Mouse (Mus musculus): ENCODE results near the gene Gm614. TPM values are rescaled to one million over a fixed set of nuclear protein-coding genes. Genes with fewer than 3 reads are reported as not detected.
A peak's percentile ranks its signal among the peaks of the same experiment; 100 is the strongest.

Gene Gm614
- polyA plus RNA-seq (2012; rRNA removed) = 45.9 and 68.4 TPM in 2 replicates

DNA sequence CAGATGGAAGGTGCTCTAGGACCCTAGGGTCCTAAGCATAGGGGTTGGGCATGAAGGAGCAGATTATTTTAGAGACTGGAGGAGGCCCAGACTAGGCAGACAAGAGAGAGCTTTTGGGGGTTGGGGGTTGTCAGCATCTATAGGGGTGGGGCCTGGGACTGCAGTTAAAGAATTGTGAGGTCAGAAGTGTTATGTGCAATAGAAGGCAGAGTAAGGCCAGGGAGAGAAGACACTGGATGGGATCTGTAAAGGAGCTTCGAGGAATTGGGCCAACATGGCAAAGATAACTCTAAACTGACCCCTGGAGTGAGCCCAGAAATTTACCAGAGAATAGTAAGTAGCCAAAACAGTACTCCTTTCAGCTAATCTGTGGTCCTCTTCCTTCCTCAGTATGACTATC lies at the start of gene Gm614:
Gm614 (minus strand) TSS at position 101 of the 400 bp plus-strand sequence.
- H3K27ac ChIP-seq (ENCODE audit: control insufficient read depth, insufficient read depth, low read depth, low read length) = peak within 1 kb of the TSS; percentile 74

DNA sequence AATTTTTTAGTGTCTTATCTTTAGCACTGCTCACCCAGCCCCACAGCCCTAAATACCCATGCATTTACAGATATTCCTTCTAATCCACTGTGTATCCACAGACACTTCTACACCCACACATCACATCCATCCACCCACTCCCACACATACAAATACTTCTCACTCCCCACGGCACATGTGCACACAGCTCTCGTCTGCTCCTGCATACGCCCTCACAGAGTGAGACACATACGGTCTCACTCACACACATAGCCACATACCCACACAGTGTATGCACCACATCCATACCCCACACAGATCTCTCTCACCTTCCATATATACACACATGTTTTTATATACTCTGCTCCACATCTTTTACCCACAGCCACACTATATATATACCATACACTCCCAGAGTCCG lies 45.5 kb upstream of the Gm614 start:
- Histone ChIP-seq H3K27ac (ENCODE audit: control insufficient read depth, insufficient read depth, low read depth, low read length) (no peak overlapping the region), H3K36me3 (ENCODE audit: control insufficient read depth, insufficient read depth, low read length) (no peaks in the 10 kb centered on the region), H3K4me1 (ENCODE audit: control insufficient read depth, insufficient read depth, low read length) (no peaks in the 10 kb centered on the region), H3K27me3 (ENCODE audit: control insufficient read depth, insufficient read depth, low read length) (no peaks in the 10 kb centered on the region), H3K4me3 (ENCODE audit: control insufficient read depth, low read depth, low read length) (no peak overlapping the region)
- TF ChIP-seq CTCF (IDR thresholded peaks at IDR 0.05; ENCODE audit: control insufficient read depth, insufficient read depth, insufficient replicate concordance, low read depth, low read length) = no peak
- no peak for TF ChIP-seq POLR2A (IDR thresholded peaks at IDR 0.05; ENCODE audit: control insufficient read depth, low read depth, low read length)

More for the DNA sequence above, at the start of gene Gm614:
- H3K27me3 ChIP-seq (ENCODE audit: control insufficient read depth, insufficient read depth, low read length) = no peaks in the 10 kb centered on the region
- peak within 1 kb of the TSS; percentile 73 for H3K4me3 ChIP-seq (ENCODE audit: control insufficient read depth, low read depth, low read length)
- no peaks in the 10 kb centered on the region for H3K36me3 ChIP-seq (ENCODE audit: control insufficient read depth, insufficient read depth, low read length)
- no peaks in the 10 kb centered on the region for H3K4me1 ChIP-seq (ENCODE audit: control insufficient read depth, insufficient read depth, low read length)
- TF ChIP-seq POLR2A (IDR thresholded peaks at IDR 0.05; ENCODE audit: control insufficient read depth, low read depth, low read length) (no peak), CTCF (IDR thresholded peaks at IDR 0.05; ENCODE audit: control insufficient read depth, insufficient read depth, insufficient replicate concordance, low read depth, low read length) (no peak)

DNA sequence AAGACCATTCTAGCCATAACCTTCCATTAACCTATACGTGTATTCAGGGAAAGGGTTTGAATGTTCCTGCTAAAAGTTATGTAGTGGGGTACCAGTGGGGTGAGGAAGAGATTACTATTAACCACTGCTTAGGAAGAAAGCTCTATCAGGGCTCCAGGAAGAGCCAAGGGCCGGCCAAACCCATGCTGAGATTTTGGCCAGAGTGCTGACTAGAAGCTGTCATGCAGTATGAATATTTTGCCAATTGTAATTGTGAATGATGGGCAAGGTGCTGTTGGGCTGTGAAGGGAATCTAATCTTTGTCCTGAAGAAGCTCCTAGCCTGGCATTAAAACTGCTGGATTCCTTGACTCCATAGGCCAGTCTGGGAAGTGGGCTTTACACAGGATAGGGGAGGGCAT lies 40.9 kb upstream of the Gm614 start:
- Histone ChIP-seq H3K4me3 (ENCODE audit: control insufficient read depth, low read depth, low read length) (no peak overlapping the region), H3K27ac (ENCODE audit: control insufficient read depth, insufficient read depth, low read depth, low read length) (no peak overlapping the region), H3K36me3 (ENCODE audit: control insufficient read depth, insufficient read depth, low read length) (no peaks in the 10 kb centered on the region), H3K4me1 (ENCODE audit: control insufficient read depth, insufficient read depth, low read length) (peaks cover 8% of the 10 kb centered on the region), H3K27me3 (ENCODE audit: control insufficient read depth, insufficient read depth, low read length) (no peaks in the 10 kb centered on the region)
- TF ChIP-seq POLR2A (IDR thresholded peaks at IDR 0.05; ENCODE audit: control insufficient read depth, low read depth, low read length) = no peak
- TF ChIP-seq CTCF (IDR thresholded peaks at IDR 0.05; ENCODE audit: control insufficient read depth, insufficient read depth, insufficient replicate concordance, low read depth, low read length) = no peak

DNA sequence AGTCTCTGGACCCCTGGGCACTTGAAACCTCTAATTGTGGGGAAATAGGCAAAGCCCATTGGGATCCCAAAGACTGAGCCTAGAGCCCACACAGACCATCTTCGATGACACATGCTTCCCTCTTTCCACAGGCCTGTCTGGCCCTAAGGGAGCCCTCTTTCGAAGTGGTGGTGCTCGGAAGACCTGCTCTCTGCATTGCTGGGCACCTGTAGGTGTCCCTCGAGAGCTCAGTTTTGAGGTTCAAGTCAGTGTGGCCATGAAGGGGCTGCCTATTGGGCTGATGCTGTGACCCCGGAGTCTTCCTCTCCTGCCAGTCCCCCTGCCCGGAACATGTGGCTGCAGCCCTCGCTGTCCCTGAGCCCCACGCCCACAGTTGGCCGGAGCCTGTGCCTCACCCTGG lies 37.9 kb upstream of the Gm614 start:
- Histone ChIP-seq H3K27ac (ENCODE audit: control insufficient read depth, insufficient read depth, low read depth, low read length) (no peak overlapping the region), H3K4me1 (ENCODE audit: control insufficient read depth, insufficient read depth, low read length) (peaks cover 10% of the 10 kb centered on the region)

DNA sequence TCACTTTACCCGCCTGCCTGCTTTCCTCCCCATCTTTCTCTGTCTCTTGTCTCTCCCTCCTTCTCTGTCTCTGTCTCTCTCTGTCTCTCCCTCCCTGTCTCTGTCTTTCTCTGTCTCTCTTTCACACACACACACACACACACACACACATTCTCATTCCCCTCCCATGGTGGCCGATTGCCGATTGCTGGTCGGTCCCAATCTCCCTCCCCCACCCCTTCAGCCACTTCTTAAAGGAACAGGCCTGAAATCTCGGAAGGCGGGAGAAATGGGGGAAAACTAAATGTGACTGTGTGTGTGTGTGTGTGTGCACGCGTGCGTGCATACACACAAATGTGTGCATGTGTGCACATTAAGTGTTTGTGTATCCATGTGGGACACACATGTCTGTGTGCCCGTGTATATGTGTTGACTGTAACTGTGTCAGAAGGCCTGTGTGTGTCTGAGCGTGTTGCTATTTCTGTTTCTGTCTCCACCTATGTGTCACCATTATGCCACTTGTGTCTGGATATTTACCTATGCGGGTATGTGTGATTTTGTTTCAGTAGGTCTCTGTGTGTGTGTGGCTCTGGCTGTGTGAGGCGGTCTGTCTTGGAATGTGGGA lies 36.7 kb upstream of the Gm614 start:
- Histone ChIP-seq H3K4me1 (ENCODE audit: control insufficient read depth, insufficient read depth, low read length) (peaks cover 10% of the 10 kb centered on the region), H3K27ac (ENCODE audit: control insufficient read depth, insufficient read depth, low read depth, low read length) (no peak overlapping the region), H3K27me3 (ENCODE audit: control insufficient read depth, insufficient read depth, low read length) (no peaks in the 10 kb centered on the region)

More for the DNA sequence above, 37.9 kb upstream of the Gm614 start:
- no peaks in the 10 kb centered on the region for H3K27me3 ChIP-seq (ENCODE audit: control insufficient read depth, insufficient read depth, low read length)
- H3K36me3 ChIP-seq (ENCODE audit: control insufficient read depth, insufficient read depth, low read length) = no peaks in the 10 kb centered on the region
- H3K4me3 ChIP-seq (ENCODE audit: control insufficient read depth, low read depth, low read length) = no peak overlapping the region
- no peak for TF ChIP-seq CTCF (IDR thresholded peaks at IDR 0.05; ENCODE audit: control insufficient read depth, insufficient read depth, insufficient replicate concordance, low read depth, low read length)
- TF ChIP-seq POLR2A (IDR thresholded peaks at IDR 0.05; ENCODE audit: control insufficient read depth, low read depth, low read length) = no peak

DNA sequence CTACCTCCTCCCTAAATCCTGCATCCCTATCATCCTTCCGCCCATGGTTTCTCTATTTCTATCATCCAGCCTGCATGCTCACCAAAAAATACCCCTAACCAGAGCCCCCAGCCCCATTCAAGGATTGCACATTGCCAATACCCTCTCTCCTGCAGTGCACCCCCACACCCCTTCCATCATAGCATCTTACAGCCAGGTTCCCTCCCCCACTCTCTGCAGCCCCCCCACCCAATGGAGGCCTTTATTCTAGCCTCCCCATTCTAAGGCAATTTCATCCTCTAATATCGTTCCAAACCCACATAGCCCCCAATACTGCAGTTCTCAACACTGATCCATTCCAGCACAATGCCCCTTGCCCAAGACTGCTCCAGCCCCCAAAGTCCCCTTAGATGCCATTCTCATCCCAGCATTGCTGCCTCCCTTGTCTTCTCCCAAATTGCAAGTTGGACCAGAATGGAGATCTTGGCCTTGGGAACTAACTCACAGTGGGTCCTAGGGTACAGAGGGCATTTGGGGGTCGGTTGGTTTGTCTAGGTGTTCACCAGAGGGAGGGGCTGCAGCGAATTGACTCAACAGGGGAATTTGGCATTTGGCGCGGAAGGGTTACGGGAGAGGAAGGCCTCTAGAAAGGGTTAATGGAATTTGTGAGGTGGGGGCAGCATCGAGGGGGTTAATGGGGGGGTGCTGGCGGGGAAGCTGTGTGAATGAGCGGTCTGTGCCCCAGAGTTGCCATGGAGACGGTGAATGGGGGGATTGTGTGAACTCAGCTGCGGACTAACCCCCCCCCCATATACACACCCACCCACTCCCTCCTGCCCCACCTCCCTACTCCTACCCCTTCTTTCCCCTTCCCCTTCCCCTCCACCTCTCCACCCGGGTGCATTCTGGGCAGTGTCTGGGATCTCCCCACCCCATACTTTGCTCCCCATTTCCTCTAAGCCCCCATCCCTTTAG lies 36.0 kb upstream of the Gm614 start:
- peaks cover 10% of the 10 kb centered on the region for H3K4me1 ChIP-seq (ENCODE audit: control insufficient read depth, insufficient read depth, low read length)
- no peaks in the 10 kb centered on the region for H3K27me3 ChIP-seq (ENCODE audit: control insufficient read depth, insufficient read depth, low read length)
- no peaks in the 10 kb centered on the region for H3K36me3 ChIP-seq (ENCODE audit: control insufficient read depth, insufficient read depth, low read length)
- no peak overlapping the region for H3K4me3 ChIP-seq (ENCODE audit: control insufficient read depth, low read depth, low read length)
- TF ChIP-seq POLR2A (IDR thresholded peaks at IDR 0.05; ENCODE audit: control insufficient read depth, low read depth, low read length) (no peak), CTCF (IDR thresholded peaks at IDR 0.05; ENCODE audit: control insufficient read depth, insufficient read depth, insufficient replicate concordance, low read depth, low read length) (no peak)
- no peak overlapping the region for H3K27ac ChIP-seq (ENCODE audit: control insufficient read depth, insufficient read depth, low read depth, low read length)

More for the DNA sequence above, 36.7 kb upstream of the Gm614 start:
- no peaks in the 10 kb centered on the region for H3K36me3 ChIP-seq (ENCODE audit: control insufficient read depth, insufficient read depth, low read length)
- H3K4me3 ChIP-seq (ENCODE audit: control insufficient read depth, low read depth, low read length) = no peak overlapping the region
- TF ChIP-seq CTCF (IDR thresholded peaks at IDR 0.05; ENCODE audit: control insufficient read depth, insufficient read depth, insufficient replicate concordance, low read depth, low read length) (no peak), POLR2A (IDR thresholded peaks at IDR 0.05; ENCODE audit: control insufficient read depth, low read depth, low read length) (no peak)

DNA sequence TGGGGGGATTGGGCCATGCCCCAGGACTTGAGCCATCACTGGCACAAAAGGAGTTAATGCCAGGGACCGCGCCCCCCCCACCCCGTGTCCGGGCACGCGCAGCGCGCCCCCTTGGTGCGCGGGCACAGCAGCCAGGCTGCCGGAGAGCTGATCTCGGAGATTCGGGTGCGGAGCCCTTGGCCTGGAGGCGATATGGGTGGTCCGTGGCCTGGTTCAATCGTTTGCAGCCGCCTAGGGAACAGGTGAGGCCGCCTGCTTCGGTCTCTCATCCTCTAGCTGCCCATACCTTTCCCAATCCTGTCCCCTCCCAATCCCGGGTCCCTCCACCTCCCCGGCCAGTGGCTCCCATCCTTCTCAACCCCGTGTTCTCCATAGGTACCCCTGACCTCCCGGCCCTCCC lies 35.3 kb upstream of the Gm614 start, which contains the start of gene Nlgn3:
Nlgn3 (plus strand) TSS at position 114 of the 400 bp plus-strand sequence.
- Histone ChIP-seq H3K4me3 (ENCODE audit: control insufficient read depth, low read depth, low read length) (no peak within 1 kb of the TSS), H3K4me1 (ENCODE audit: control insufficient read depth, insufficient read depth, low read length) (peaks cover 10% of the 10 kb centered on the region), H3K36me3 (ENCODE audit: control insufficient read depth, insufficient read depth, low read length) (no peaks in the 10 kb centered on the region), H3K27me3 (ENCODE audit: control insufficient read depth, insufficient read depth, low read length) (no peaks in the 10 kb centered on the region), H3K27ac (ENCODE audit: control insufficient read depth, insufficient read depth, low read depth, low read length) (no peak within 1 kb of the TSS)
- TF ChIP-seq POLR2A (IDR thresholded peaks at IDR 0.05; ENCODE audit: control insufficient read depth, low read depth, low read length) (no peak), CTCF (IDR thresholded peaks at IDR 0.05; ENCODE audit: control insufficient read depth, insufficient read depth, insufficient replicate concordance, low read depth, low read length) (no peak)

Measured in testis, adult 2 months (tissue).